Mouse (Mus musculus) CD4-positive helper T cell, adult 2 months (primary cell): Measurements from ENCODE around the gene Runx1.
A peak's percentile ranks its signal among the peaks of the same experiment; 100 is the strongest.

Experiments
- DNase-seq: peaks from one replicate; pipeline ENCODE4 v3.0.0-alpha.2; 2012; ENCODE audit warnings: low read depth, missing footprints, low spot score

The Runx1 gene

GRCm38 (mm10) chr16:92699531-92700397, 126.2 kb downstream of the Runx1 start:
- no peak for DNase-seq

GRCm38 (mm10) chr16:92698612-92698998, 127.3 kb downstream of the Runx1 start:
- peak; percentile 88 for DNase-seq

- DNase-seq = peak; percentile 76
Measured at GRCm38 (mm10) chr16:92697737-92698611, 128.0 kb downstream of the Runx1 start.

GRCm38 (mm10) chr16:92697227-92697736, 128.7 kb downstream of the Runx1 start:
- peak; percentile 79 for DNase-seq

GRCm38 (mm10) chr16:92696411-92697015, 129.4 kb downstream of the Runx1 start:
- DNase-seq = peak; percentile 75

GRCm38 (mm10) chr16:92695981-92696380, 130.0 kb downstream of the Runx1 start:
- no peak for DNase-seq

GRCm38 (mm10) chr16:92695200-92695921, 130.6 kb downstream of the Runx1 start:
- DNase-seq = no peak

- no peak for DNase-seq
Measured at GRCm38 (mm10) chr16:92694496-92695106, 131.3 kb downstream of the Runx1 start.

- DNase-seq = no peak
Measured at GRCm38 (mm10) chr16:92690759-92691158, 135.2 kb downstream of the Runx1 start.

GRCm38 (mm10) chr16:92688941-92689340, 137.0 kb downstream of the Runx1 start:
- DNase-seq = no peak

- no peak for DNase-seq
Measured at GRCm38 (mm10) chr16:92686978-92687377, 139.0 kb downstream of the Runx1 start.

- no peak for DNase-seq
Measured at GRCm38 (mm10) chr16:92685766-92686315, 140.1 kb downstream of the Runx1 start.

- no peak for DNase-seq
Measured at GRCm38 (mm10) chr16:92684423-92685211, 141.3 kb downstream of the Runx1 start.

GRCm38 (mm10) chr16:92676630-92677029, 149.3 kb downstream of the Runx1 start:
- DNase-seq = no peak

- no peak for DNase-seq
Measured at GRCm38 (mm10) chr16:92675677-92676076, 150.3 kb downstream of the Runx1 start.

- DNase-seq = no peak
Measured at GRCm38 (mm10) chr16:92674916-92675450, 151.0 kb downstream of the Runx1 start.

- DNase-seq = no peak
Measured at GRCm38 (mm10) chr16:92674121-92674816, 151.7 kb downstream of the Runx1 start.

- DNase-seq = no peak
Measured at GRCm38 (mm10) chr16:92668807-92669206, 157.1 kb downstream of the Runx1 start.

- DNase-seq = peak; percentile 55
Measured at GRCm38 (mm10) chr16:92661757-92662156, 164.2 kb downstream of the Runx1 start.
